Mouse (Mus musculus) embryonic facial prominence, embryonic 11.5 days (tissue): ENCODE data around the gene Ttc7b. TPM values are rescaled to one million over a fixed set of nuclear protein-coding genes. Genes with fewer than 3 reads are reported as not detected.
A peak's percentile ranks its signal among the peaks of the same experiment; 100 is the strongest.

Source experiments
- ATAC-seq: fragments of 200-750 bp; cut with Nextera tagmentation; replicated peaks from 2 replicates; pipeline ENCODE4 v1.8.0; 2017; ENCODE audit warnings: low read depth; ENCODE audit not compliant: insufficient number of reproducible peaks, low FRiP score, low TSS enrichment
- DNase-seq: peaks from one replicate; pipeline ENCODE4 v3.0.0-alpha.2; 2015; ENCODE audit warnings: low spot score
- H3K27ac ChIP-seq: fragments of 300-500 bp; sonication (generic); replicated peaks from 2 replicates; pipeline ENCODE4 v1.5.1; 2014; ENCODE audit warnings: mild to moderate bottlenecking, low read depth, low read length, control low read depth
- H3K27me3 ChIP-seq: fragments of 300-500 bp; sonication (generic); 2 replicates; pipeline ENCODE4 v1.6.1; 2014; ENCODE audit warnings: mild to moderate bottlenecking, low read length, moderate library complexity, mixed read lengths; ENCODE audit not compliant: control insufficient read depth, insufficient read depth
- H3K36me3 ChIP-seq: fragments of 300-500 bp; sonication (generic); replicated peaks from 2 replicates; pipeline ENCODE4 v1.6.1; 2014; ENCODE audit warnings: low read depth, mild to moderate bottlenecking, low read length, moderate library complexity, mixed read lengths; ENCODE audit not compliant: control insufficient read depth, insufficient read depth
- H3K4me1 ChIP-seq: fragments of 300-500 bp; sonication (generic); 2 replicates; pipeline ENCODE4 v1.6.1; 2014; ENCODE audit warnings: low read length, mixed read lengths; ENCODE audit not compliant: control insufficient read depth, insufficient read depth
- H3K4me2 ChIP-seq: fragments of 300-500 bp; sonication (generic); 2 replicates; pipeline ENCODE4 v1.6.1; 2014; ENCODE audit warnings: low read depth, mild to moderate bottlenecking, control low read depth, low read length, moderate library complexity
- H3K4me3 ChIP-seq: fragments of 300-500 bp; sonication (generic); 2 replicates; pipeline ENCODE4 v1.5.1; 2014; ENCODE audit warnings: low read depth, low read length, control low read depth
- H3K9ac ChIP-seq: fragments of 300-500 bp; sonication (generic); replicated peaks from 2 replicates; pipeline ENCODE4 v1.6.1; 2014; ENCODE audit warnings: mild to moderate bottlenecking, control low read depth, low read length
- H3K9me3 ChIP-seq: fragments of 300-500 bp; sonication (generic); replicated peaks from 2 replicates; pipeline ENCODE4 v1.6.1; 2016; ENCODE audit warnings: mild to moderate bottlenecking, low read length, inconsistent platforms, mixed read lengths; ENCODE audit not compliant: control insufficient read depth
- WGBS: fragments of 180-500 bp; shearing (Covaris S2); extraction: QIAGEN DNeasy Blood & Tissue Kit; methylation state at CpG from one replicate; pipeline ENCODE4 v1.1.7; 2014; 5-methylcytosine and 5-hydroxymethylcytosine counted together
- polyA plus RNA-seq: library from polyadenylated mRNA; unstranded; fragments of >200 nt; fragmentation: Nextera tagmentation; extraction: Ambion mirVana; gene quantifications from 2 replicates; pipeline ENCODE4 v1.2.1, GENCODE M21; 2014

Ttc7b gene
- polyA plus RNA-seq, result 6.5 and 10.0 TPM in 2 replicates

- peak; percentile 57; the same call in 1 of the 2 replicates for ATAC-seq
- H3K4me2 ChIP-seq, result peak within 1 kb of the TSS; percentile 79
- no peaks in the 10 kb centered on the region for H3K27me3 ChIP-seq
- H3K9ac ChIP-seq, result peak within 1 kb of the TSS; percentile 96
- peak; percentile 69 for DNase-seq
- no peaks in the 10 kb centered on the region for H3K9me3 ChIP-seq
- H3K36me3 ChIP-seq, result no peaks in the 10 kb centered on the region
- WGBS, result 3% methylated on average over 21 of the region's 42 CpGs
- peak within 1 kb of the TSS; percentile 62 for H3K27ac ChIP-seq
- peak within 1 kb of the TSS; percentile 83 for H3K4me3 ChIP-seq
- no peaks in the 10 kb centered on the region for H3K4me1 ChIP-seq
These were observed at the start of gene Ttc7b for GRCm38 (mm10) chr12:100520794-100521186. Ttc7b (minus strand) TSS chr12:100520826.

DNA sequence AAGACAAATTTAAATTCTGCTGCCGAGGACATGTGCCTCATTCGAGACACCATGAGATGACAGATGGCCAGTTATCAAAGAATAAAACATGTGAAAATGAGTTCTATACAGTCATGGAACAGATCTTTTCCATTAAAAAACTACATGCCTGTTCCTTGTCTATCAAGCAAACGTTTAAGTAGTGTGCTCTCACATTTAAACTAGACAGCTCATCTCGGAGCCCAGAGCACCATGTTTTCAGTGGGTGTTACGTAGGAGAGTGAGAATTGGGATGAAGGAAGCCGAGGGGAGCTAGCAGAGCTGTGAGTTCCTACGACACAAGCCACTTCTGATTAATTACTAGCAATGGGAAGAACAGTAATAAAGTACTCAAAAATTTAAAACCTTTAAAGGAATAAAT, 48.2 kb upstream of the Ttc7b start:
- no peak for ATAC-seq

GRCm38 (mm10) chr12:100568105-100568504, 47.5 kb upstream of the Ttc7b start:
- no peak overlapping the region for H3K27ac ChIP-seq

More for the DNA sequence above, 48.2 kb upstream of the Ttc7b start:
- H3K27ac ChIP-seq, result no peak overlapping the region
- DNase-seq, result no peak
- no peaks in the 10 kb centered on the region for H3K36me3 ChIP-seq
- no peak overlapping the region for H3K9ac ChIP-seq
- H3K4me3 ChIP-seq, result no peak overlapping the region
- H3K4me1 ChIP-seq, result no peaks in the 10 kb centered on the region
- no peaks in the 10 kb centered on the region for H3K27me3 ChIP-seq
- WGBS, result 85% methylated on average over 7 of the region's 7 CpGs
- H3K4me2 ChIP-seq, result no peak overlapping the region
- no peaks in the 10 kb centered on the region for H3K9me3 ChIP-seq

DNA sequence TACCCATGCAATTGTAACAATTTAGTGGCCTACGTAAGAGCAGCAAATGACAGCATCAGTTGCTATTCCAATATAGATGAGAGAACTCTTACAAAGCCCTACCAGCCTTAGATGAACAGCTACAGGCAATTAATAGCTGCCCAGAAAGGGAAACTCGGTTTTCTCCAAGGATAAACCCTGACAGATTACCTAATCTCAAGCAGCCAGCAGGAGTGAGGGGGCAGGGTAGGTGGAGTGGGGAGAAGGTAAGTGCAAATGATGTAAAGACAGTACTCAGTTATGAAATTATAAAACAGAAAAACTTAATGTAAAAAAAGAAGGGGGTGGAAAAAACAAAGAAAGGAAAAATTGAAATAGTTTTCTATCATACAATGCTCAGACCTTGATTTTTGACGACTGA, 47.0 kb upstream of the Ttc7b start:
- 72% methylated on average over 3 of the region's 3 CpGs for WGBS
- Histone ChIP-seq H3K27ac (no peak overlapping the region), H3K27me3 (no peaks in the 10 kb centered on the region), H3K9me3 (no peaks in the 10 kb centered on the region), H3K4me3 (no peak overlapping the region), H3K36me3 (no peaks in the 10 kb centered on the region), H3K4me1 (no peaks in the 10 kb centered on the region), H3K4me2 (no peak overlapping the region), H3K9ac (no peak overlapping the region)
- no peak for DNase-seq
- ATAC-seq, result no peak

More at GRCm38 (mm10) chr12:100568105-100568504, 47.5 kb upstream of the Ttc7b start:
- WGBS, result 75% methylated on average over 6 of the region's 6 CpGs
- Histone ChIP-seq H3K9ac (no peak overlapping the region), H3K4me3 (no peak overlapping the region), H3K27me3 (no peaks in the 10 kb centered on the region), H3K4me2 (no peak overlapping the region), H3K9me3 (no peaks in the 10 kb centered on the region), H3K4me1 (no peaks in the 10 kb centered on the region), H3K36me3 (no peaks in the 10 kb centered on the region)
- no peak for DNase-seq
- ATAC-seq, result no peak

DNA sequence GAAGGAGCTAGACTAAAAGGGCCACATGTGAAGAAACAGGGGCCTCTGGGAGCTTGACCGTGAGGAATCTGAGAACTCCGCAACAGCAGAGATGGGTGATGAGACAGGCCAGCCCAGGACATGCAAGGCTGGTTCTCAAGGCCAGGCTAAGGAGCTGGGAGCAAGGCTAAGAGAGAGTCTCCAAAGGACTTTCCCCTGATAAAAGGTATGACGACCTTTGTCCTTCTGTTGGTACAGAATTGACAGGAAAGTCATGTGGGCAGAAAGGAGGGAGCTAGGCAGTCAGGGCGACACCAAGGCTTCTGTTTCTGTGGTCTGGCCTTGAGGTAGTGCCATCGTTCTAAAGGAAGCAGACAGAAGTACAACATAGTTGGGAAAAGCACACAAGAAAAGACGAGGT, 33.0 kb upstream of the Ttc7b start:
- no peak overlapping the region for H3K4me2 ChIP-seq
- WGBS, result 83% methylated on average over 6 of the region's 6 CpGs
- no peak overlapping the region for H3K9ac ChIP-seq
- H3K36me3 ChIP-seq, result no peaks in the 10 kb centered on the region
- no peaks in the 10 kb centered on the region for H3K27me3 ChIP-seq
- ATAC-seq (no peak), DNase-seq (no peak)
- no peak overlapping the region for H3K4me3 ChIP-seq
- H3K27ac ChIP-seq, result no peak overlapping the region
- H3K4me1 ChIP-seq, result no peaks in the 10 kb centered on the region
- no peaks in the 10 kb centered on the region for H3K9me3 ChIP-seq

DNA sequence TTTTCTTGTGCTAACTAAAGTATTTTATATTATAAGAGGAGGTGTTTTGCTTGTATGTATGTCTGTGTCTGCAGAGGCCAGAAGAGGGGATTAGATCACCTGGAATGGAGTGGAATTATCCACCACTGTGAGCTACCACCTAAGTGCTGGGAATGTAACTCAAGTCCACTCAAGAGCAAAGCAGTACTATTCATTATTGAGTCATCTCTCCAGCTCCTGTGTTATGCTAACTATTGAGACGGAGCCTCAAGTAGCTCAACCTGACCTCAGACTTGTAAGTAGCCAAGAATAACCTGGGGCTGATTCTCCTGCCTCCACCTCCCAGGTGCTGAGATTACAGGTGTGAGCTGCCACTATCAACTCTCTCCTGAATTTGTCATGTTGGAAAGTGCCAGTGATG, 31.3 kb upstream of the Ttc7b start:
- Histone ChIP-seq H3K36me3 (no peaks in the 10 kb centered on the region), H3K4me2 (no peak overlapping the region), H3K9ac (no peak overlapping the region), H3K27ac (no peak overlapping the region), H3K9me3 (no peaks in the 10 kb centered on the region), H3K4me3 (no peak overlapping the region), H3K4me1 (no peaks in the 10 kb centered on the region), H3K27me3 (no peaks in the 10 kb centered on the region)
- DNase-seq (no peak), ATAC-seq (no peak)
- 81% methylated on average over 1 of the region's 1 CpGs for WGBS

DNA sequence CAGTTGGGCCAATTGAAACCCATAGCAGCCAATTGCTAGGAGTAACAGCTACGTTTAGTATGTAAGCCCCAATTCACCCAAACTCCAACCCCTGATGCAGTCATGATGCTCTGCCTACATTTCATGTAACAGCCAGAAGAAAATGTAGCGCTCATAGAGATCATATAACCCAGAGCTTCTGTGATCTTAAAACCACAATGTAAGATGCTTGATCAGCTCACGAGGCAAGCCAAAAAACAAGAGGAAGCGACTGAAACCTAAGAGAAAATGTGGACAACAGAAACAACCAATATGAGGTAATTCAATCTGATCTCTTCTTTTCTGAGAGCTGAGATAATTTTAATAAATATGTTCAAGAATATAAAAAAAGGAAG, 23.6 kb upstream of the Ttc7b start:
- DNase-seq, result no peak
- H3K36me3 ChIP-seq, result no peaks in the 10 kb centered on the region
- no peaks in the 10 kb centered on the region for H3K4me1 ChIP-seq
- H3K9me3 ChIP-seq, result no peaks in the 10 kb centered on the region
- H3K27ac ChIP-seq, result no peak overlapping the region
- no peak for ATAC-seq
- no peak overlapping the region for H3K4me3 ChIP-seq
- WGBS, result 88% methylated on average over 4 of the region's 4 CpGs
- H3K9ac ChIP-seq, result no peak overlapping the region
- no peaks in the 10 kb centered on the region for H3K27me3 ChIP-seq
- no peak overlapping the region for H3K4me2 ChIP-seq

DNA sequence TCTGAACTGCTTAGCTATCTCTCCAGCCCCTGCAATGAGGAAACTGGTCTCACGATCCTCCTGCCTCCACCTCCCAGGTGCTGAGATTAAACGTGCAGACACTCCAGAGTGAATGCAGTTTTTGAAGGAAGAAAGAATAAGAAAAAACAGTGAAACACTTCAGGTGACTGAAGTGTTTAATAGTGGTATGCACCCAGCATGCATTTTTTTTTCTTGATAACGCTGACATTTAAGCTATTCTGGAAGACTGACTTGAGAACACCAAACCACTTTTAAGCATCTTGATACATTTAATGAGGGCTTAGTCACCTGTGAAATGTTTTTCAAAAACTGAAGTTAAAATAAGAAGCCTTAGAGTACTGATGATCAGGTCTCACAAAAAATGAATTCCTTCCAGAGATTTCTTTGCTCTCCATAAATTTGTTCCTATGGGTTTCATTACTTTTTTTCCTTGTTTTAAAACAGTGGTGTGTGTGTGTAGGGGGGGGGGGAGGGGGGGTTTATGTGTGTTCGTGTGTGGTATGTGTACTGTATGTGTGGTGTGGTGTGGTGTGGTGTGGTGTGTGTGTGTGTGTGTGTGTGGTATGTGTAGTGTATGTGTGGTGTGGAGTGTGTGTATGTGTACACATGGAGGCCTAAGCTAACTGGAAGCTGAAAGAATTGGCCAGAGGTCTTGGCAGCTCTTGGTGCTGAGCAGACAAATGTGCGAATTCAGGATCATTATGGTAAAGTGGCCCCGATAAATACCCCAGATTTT, 23.0 kb upstream of the Ttc7b start:
- Histone ChIP-seq H3K27ac (no peak overlapping the region), H3K9ac (no peak overlapping the region), H3K9me3 (no peaks in the 10 kb centered on the region), H3K4me3 (no peak overlapping the region), H3K27me3 (no peaks in the 10 kb centered on the region), H3K4me1 (no peaks in the 10 kb centered on the region), H3K36me3 (no peaks in the 10 kb centered on the region), H3K4me2 (no peak overlapping the region)
- ATAC-seq (no peak), DNase-seq (no peak)
- 74% methylated on average over 6 of the region's 6 CpGs for WGBS
